In genomic region chrX:13847502-13847851, GRCm38 (mm10) we compare ENCODE assay signal across 8 mouse cellular contexts. TPM values are rescaled to one million over a fixed set of nuclear protein-coding genes. Genes with fewer than 3 reads are reported as not detected.
A peak's percentile ranks its signal among the peaks of the same experiment; 100 is the strongest.
DNase-seq lines count a peak whose midpoint lies in the region; ATAC-seq and TF ChIP-seq lines count a peak whose summit lies in the region.

No protein-coding gene starts in this region.

- no peak overlapping the region for H3K27ac ChIP-seq in ES-E14 (ENCODE audit: insufficient read depth, low read depth, low read length, poor library complexity, severe bottlenecking)
- H3K27ac ChIP-seq in embryonic facial prominence, embryonic 13.5 days, result peak overlapping the region; percentile 83
- H3K27ac ChIP-seq in hindbrain, embryonic 13.5 days, result peak overlapping the region; percentile 89

- no peaks in the 10 kb centered on the region for H3K36me3 ChIP-seq in erythroblast, embryonic 14.5 days (ENCODE audit: control insufficient read depth)
- H3K36me3 ChIP-seq in ES-E14 (ENCODE audit: control insufficient read depth, insufficient read depth, low read length, poor library complexity, severe bottlenecking), result no peaks in the 10 kb centered on the region
- no peaks in the 10 kb centered on the region for H3K36me3 ChIP-seq in embryonic facial prominence, embryonic 13.5 days
- H3K36me3 ChIP-seq in hindbrain, embryonic 13.5 days, result no peaks in the 10 kb centered on the region

- in situ Hi-C loops in ES-E14 (cut with MboI; ENCODE audit: low sequenced_read_pairs in 2 of 2, unreplicated experiment in 2 of 2), result no loop called here

- H3K27me3 ChIP-seq in erythroblast, embryonic 14.5 days (ENCODE audit: control insufficient read depth), result peaks cover 23% of the 10 kb centered on the region
- no peaks in the 10 kb centered on the region for H3K27me3 ChIP-seq in embryonic facial prominence, embryonic 13.5 days
- H3K27me3 ChIP-seq in hindbrain, embryonic 13.5 days, result no peaks in the 10 kb centered on the region

- H3K4me3 ChIP-seq in erythroblast, embryonic 14.5 days (replicated peaks), result peak overlapping the region; percentile 71
- H3K4me3 ChIP-seq in ES-E14 (ENCODE audit: insufficient read depth in 1 of 2, low read depth in 1 of 2, low read length in 2 of 2, poor library complexity in 1 of 2, severe bottlenecking in 1 of 2), result peak overlapping the region; percentile 67 to 77
- peak overlapping the region; percentile 59 for H3K4me3 ChIP-seq in embryonic facial prominence, embryonic 13.5 days
- peak overlapping the region; percentile 58 for H3K4me3 ChIP-seq in hindbrain, embryonic 13.5 days

- H3K4me2 ChIP-seq in embryonic facial prominence, embryonic 13.5 days, result peak overlapping the region; percentile 59
- peak overlapping the region; percentile 54 for H3K4me2 ChIP-seq in hindbrain, embryonic 13.5 days

- intact Hi-C loops in left cerebral cortex, postnatal 25 days (cut with DNase I), result loop anchor here (5.0 kb wide), 2 partner anchors 115 to 415 kb away; no protein-coding TSS in a partner anchor

- peaks cover 9% of the 10 kb centered on the region for H3K9me3 ChIP-seq in erythroblast, embryonic 14.5 days (ENCODE audit: control insufficient read depth, low read length)
- H3K9me3 ChIP-seq in ES-E14 (ENCODE audit: control insufficient read depth, insufficient read depth, low read depth, low read length), result no peaks in the 10 kb centered on the region
- H3K9me3 ChIP-seq in embryonic facial prominence, embryonic 13.5 days, result no peaks in the 10 kb centered on the region
- no peaks in the 10 kb centered on the region for H3K9me3 ChIP-seq in hindbrain, embryonic 13.5 days

- no peak overlapping the region for H3K9ac ChIP-seq in ES-E14 (ENCODE audit: insufficient read depth, low read depth, low read length, poor library complexity, severe bottlenecking)
- peak overlapping the region; percentile 58 for H3K9ac ChIP-seq in embryonic facial prominence, embryonic 13.5 days
- peak overlapping the region; percentile 64 for H3K9ac ChIP-seq in hindbrain, embryonic 13.5 days

- WGBS in embryonic facial prominence, embryonic 13.5 days, result 26% methylated on average over 7 of the region's 7 CpGs
- WGBS in hindbrain, embryonic 13.5 days, result 20% methylated on average over 7 of the region's 7 CpGs

- ATAC-seq in erythroblast, adult 5-6 weeks (replicated peaks; ENCODE audit: low FRiP score, poor library complexity, severe bottlenecking), result no peak
- no peak for ATAC-seq in embryonic facial prominence, embryonic 13.5 days (ENCODE audit: insufficient number of reproducible peaks, insufficient read depth, low FRiP score, low TSS enrichment, low read depth)
- ATAC-seq in hindbrain, embryonic 13.5 days (ENCODE audit: low FRiP score), result peak; percentile 59
- 0 out of 2 replicates have a peak, but pooled peaks have one; percentile 11 for ATAC-seq in megakaryocyte progenitor cell, adult 5-6 weeks (replicated peaks; ENCODE audit: poor library complexity)

- peaks cover 25% of the 10 kb centered on the region for H3K4me1 ChIP-seq in erythroblast, embryonic 14.5 days (ENCODE audit: control insufficient read depth)
- H3K4me1 ChIP-seq in ES-E14 (ENCODE audit: control insufficient read depth in 2 of 2, insufficient read depth in 2 of 2, low read length in 2 of 2, poor library complexity in 1 of 2), result no peaks in the 10 kb centered on the region
- H3K4me1 ChIP-seq in embryonic facial prominence, embryonic 13.5 days, result no peaks in the 10 kb centered on the region
- peaks cover 3% of the 10 kb centered on the region; the same call in 1 of the 2 replicates for H3K4me1 ChIP-seq in hindbrain, embryonic 13.5 days (replicated peaks)

- DNase-seq in ES-E14 (ENCODE audit: low read depth, low spot score), result no peak
- peak; percentile 18 to 33 for DNase-seq in left cerebral cortex, postnatal 25 days (ENCODE audit: low spot score in 2 of 2)
- DNase-seq in thymus, postnatal 25 days, result peak; percentile 1

TF ChIP-seq in ES-E14, 5 proteins besides CTCF, POLR2A, EP300 and RAD21:
- TF ChIP-seq CHD2 (IDR thresholded peaks at IDR 0.05; ENCODE audit: low read depth, low read length), result no peak
- TF ChIP-seq ZNF384 (IDR thresholded peaks at IDR 0.05; ENCODE audit: low read depth, low read length), result no peak
- no peak for TF ChIP-seq MAFK (IDR thresholded peaks at IDR 0.05; ENCODE audit: insufficient read depth, low read depth, low read length)
- no peak for TF ChIP-seq HCFC1 (IDR thresholded peaks at IDR 0.05; ENCODE audit: borderline replicate concordance, insufficient read depth, low read length)
- no peak for TF ChIP-seq ZC3H11A (IDR thresholded peaks at IDR 0.05; ENCODE audit: borderline replicate concordance, low read depth, low read length)

RNA-seq across cellular contexts. Expression of gene Cask, which starts 3.7 kb away (rescaled TPM):
- 0.15 TPM in 1 of 2 replicates, not detected in the other for polyA plus RNA-seq in erythroblast, embryonic 14.5 days (2012)
- total RNA-seq in erythroblast, adult 5-6 weeks (2015; ENCODE audit: low replicate concordance), result 5.4 and 25.0 TPM in 2 replicates
- 4.1 and 4.3 TPM in 2 replicates for total RNA-seq in erythroblast, adult 5-6 weeks (2017; ENCODE audit: low replicate concordance)
- 18.8 and 20.1 TPM in 2 replicates for total RNA-seq in ES-E14 (2012; rRNA removed)
- polyA plus RNA-seq in embryonic facial prominence, embryonic 13.5 days (2015; fragmentation: Nextera tagmentation; extraction: Ambion mirVana), result 16.5 and 17.0 TPM in 2 replicates
- polyA plus RNA-seq in hindbrain, embryonic 13.5 days (2015; fragmentation: Nextera tagmentation; extraction: Ambion mirVana), result 45.9 and 50.1 TPM in 2 replicates
- 100 to 1,000 TPM; 123 to 128 TPM for total RNA-seq in left cerebral cortex, postnatal 25 days (2021)
- 20.5 and 25.2 TPM in 2 replicates for total RNA-seq in megakaryocyte progenitor cell, adult 5-6 weeks (2015)
- 23.1 and 27.8 TPM in 2 replicates for total RNA-seq in megakaryocyte progenitor cell, adult 5-6 weeks (2017)

Comparison
In these comparisons a context has a peak if more than half of its experiments do, and no peak if none do; other contexts are left out.
1. ATAC-seq: peak in hindbrain, embryonic 13.5 days (single experiment) and megakaryocyte progenitor cell, adult 5-6 weeks (single experiment); none in erythroblast, adult 5-6 weeks (single experiment) and embryonic facial prominence, embryonic 13.5 days (single experiment).
2. Peak in every context shown above with its lines, with median percentiles within 50 percentile points of each other: H3K4me3 ChIP-seq.